Mouse (Mus musculus): ENCODE measurements at regions not wholly inside any gene's neighbourhood (a gene's known extent, or its start where the extent isn't known, plus 50 kb on each side); places are given as distances from the start of the nearest gene placed in this dataset.

- TF ChIP-seq CTCF (IDR thresholded peaks at IDR 0.05; ENCODE audit: borderline replicate concordance, extremely low read depth, insufficient read depth, insufficient read length) = no peak
- TF ChIP-seq POLR2A (IDR thresholded peaks at IDR 0.05; ENCODE audit: borderline replicate concordance, extremely low read depth, insufficient read depth, insufficient read length, poor library complexity, severe bottlenecking) = no peak
Measured at GRCm38 (mm10) chr16:83131876-83132275, 303.7 kb downstream of the Gm21833 start.

All from brain, embryonic 14.5 days (tissue).